Mouse (Mus musculus): ENCODE measurements around the gene Siva1.

Gene Siva1

GRCm38 (mm10) chr12:112678555-112679026 lies 34.1 kb downstream of the Siva1 start, which contains the start of gene Zbtb42:
Zbtb42 (plus strand) TSS chr12:112678828.
- no peak for DNase-seq (ENCODE audit: low spot score)

- no peak for DNase-seq (ENCODE audit: low spot score)
Observed at GRCm38 (mm10) chr12:112679027-112679996, 34.8 kb downstream of the Siva1 start.

- peak; percentile 54 for DNase-seq (ENCODE audit: low spot score)
Observed at GRCm38 (mm10) chr12:112683351-112683750, 38.9 kb downstream of the Siva1 start.

- DNase-seq (ENCODE audit: low spot score): no peak
Observed at GRCm38 (mm10) chr12:112688458-112688857, 44.0 kb downstream of the Siva1 start.

- DNase-seq (ENCODE audit: low spot score): peak; percentile 94
Observed at GRCm38 (mm10) chr12:112693185-112694126, 49.0 kb downstream of the Siva1 start.

GRCm38 (mm10) chr12:112694127-112694475 lies 49.6 kb downstream of the Siva1 start:
- DNase-seq (ENCODE audit: low spot score): no peak

- no peak for DNase-seq (ENCODE audit: low spot score)
Observed at GRCm38 (mm10) chr12:112696806-112697425, 52.4 kb downstream of the Siva1 start.
